Mouse (Mus musculus) mouse embryonic stem cell (cell line): ENCODE data around the gene Slc44a3.

ENCODE experiments used
- in situ Hi-C, 2 experiments: fragments of 300-500 bp; cut with MboI; formaldehyde crosslinking; loops; 1 replicate in 1 of 2; 3 replicates in 1 of 2; pipeline ENCODE4 v1.14.3; 2019 to 2020; ENCODE audit warnings: low sequenced_read_pairs in 2 of 2, low pct_unique_long_range_greater_than_20kb in 1 of 2, mixed read lengths in 1 of 2; ENCODE audit not compliant: unreplicated experiment in 1 of 2

Gene Slc44a3

GRCm38 (mm10) chr3:121480030-121480960 lies 51.9 kb downstream of the Slc44a3 start:
- in situ Hi-C loops = no loop called here

- in situ Hi-C loops = no loop called here
These were observed 57.5 kb downstream of the Slc44a3 start for GRCm38 (mm10) chr3:121474738-121475137.

GRCm38 (mm10) chr3:121471703-121472102 lies 60.5 kb downstream of the Slc44a3 start:
- in situ Hi-C loops = no loop called here

GRCm38 (mm10) chr3:121469185-121469975 lies 62.8 kb downstream of the Slc44a3 start:
- in situ Hi-C loops = no loop called here

- in situ Hi-C loops = no loop called here
These were observed 64.1 kb downstream of the Slc44a3 start for GRCm38 (mm10) chr3:121468136-121468535.

GRCm38 (mm10) chr3:121467094-121467552 lies 65.1 kb downstream of the Slc44a3 start:
- in situ Hi-C loops = no loop called here

DNA sequence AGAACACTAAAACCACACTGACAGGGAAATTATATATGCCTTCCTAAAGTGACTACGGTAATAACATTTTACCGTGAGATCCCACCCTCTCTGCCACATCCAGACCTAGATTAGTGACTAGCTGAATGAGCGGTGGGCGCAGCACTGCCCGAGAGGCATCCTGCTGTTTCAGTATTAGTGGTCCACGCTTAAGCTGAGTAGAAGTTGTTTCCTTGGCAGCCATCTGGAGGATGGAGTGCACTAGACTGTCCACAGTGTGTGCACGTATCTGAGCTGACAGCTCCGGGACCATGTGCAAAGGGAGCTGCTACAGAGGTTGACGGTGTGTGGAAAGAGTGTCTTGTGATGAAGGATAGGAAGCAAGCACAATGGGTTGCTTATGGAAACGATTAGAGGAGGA lies 66.4 kb downstream of the Slc44a3 start:
- in situ Hi-C loops = no loop called here

GRCm38 (mm10) chr3:121464733-121465305 lies 67.4 kb downstream of the Slc44a3 start:
- in situ Hi-C loops = no loop called here

DNA sequence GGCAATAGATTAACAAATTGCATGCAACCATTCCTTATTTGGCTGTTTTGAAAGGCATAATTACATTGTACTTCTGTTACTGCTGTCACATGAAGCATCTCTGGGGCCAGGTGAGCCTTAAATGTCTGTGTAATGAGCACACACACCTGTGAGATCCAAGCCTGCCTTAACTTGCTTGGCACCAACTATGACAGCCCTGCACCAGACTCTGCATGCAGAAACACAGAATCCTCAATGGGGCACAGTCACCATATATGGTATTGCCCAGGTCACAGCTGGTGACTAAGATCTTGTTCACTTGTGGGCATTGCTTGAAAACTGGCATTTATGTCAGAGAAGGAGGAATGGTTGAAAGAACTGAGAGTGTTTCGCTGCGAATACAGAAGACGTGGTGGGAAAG lies 69.4 kb downstream of the Slc44a3 start:
- in situ Hi-C loops = no loop called here

DNA sequence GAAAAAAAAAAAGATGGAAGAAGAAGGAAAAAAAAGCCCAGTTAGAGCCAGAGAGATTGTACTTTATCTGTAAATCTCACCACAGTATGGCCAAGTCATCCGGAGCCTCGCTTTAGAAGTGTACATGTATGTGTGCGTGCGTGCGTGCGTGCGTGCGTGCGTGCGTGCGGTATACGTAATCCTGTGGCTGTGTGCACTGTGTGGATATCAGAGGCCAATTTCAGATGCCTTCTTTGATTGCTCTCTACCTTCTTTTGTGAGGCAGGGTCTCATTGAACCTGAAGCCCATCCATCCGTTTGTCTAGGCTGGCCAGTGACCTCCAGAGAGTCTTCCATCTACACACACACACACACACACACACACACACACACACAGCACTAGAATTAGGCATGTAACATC lies 70.7 kb downstream of the Slc44a3 start:
- in situ Hi-C loops = no loop called here

GRCm38 (mm10) chr3:121460473-121461193 lies 71.6 kb downstream of the Slc44a3 start:
- in situ Hi-C loops = no loop called here

DNA sequence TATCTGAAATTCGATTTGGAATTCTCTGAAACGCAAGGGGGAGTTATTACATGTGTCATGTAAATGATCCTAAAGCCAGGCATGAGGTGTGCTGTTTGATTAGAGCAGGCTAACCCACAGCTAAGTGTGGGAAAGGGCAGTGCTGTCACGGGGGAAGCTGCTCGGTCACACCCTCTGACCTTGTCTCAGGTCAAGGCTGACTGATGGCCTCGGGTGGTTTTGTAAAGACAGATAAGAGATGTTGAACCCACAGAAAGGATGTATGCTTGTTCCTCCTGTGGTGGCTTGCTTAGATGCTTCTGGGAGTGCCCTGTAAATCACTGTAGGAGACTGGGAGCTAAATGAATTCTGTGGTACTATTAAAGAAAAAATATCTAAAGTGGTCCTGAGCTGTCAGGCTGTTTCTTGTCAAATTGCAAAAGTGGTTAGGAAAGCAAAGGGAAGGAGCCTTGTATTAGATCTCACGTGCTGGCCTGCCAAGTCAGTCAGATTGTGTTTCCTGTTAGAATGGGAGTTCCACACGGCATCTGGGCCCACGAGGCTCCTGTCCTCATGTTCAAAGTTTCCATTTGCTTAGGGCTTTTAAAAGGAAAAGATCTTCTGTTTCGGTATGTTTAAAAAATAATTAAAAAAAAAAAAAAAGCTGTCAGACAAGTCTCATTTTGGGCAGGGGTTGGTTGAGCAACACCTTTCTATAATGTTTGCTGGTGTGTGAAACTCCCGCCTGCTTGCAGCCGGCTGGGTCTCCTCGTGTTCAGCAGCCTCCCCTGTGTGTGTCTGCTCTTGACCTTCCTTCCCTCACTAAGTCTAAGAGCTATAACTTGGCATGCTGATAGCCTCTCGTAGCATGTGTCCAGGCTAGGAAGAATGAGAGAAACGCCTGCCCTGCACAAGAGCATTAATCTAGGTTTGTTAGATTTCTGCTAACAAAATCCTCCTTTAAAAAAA lies 73.4 kb downstream of the Slc44a3 start:
- in situ Hi-C loops = no loop called here

DNA sequence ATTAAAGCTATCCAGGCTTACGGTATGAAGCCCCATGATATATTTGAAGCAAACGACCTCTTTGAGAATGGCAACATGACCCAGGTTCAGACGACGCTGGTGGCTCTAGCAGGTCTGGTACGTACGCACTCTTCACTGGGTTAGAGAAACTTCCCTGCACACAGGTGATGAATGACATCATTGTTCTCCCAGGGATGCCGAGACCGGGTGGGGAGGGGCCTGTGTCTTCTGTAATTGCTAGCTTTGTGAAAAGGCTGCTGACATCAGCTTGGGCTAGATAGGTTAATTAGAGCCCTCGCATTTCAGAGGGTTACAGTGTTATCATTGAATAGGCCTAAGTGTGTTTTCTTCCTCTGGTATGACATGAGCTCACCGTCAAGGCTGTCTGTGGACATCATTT lies 80.8 kb downstream of the Slc44a3 start:
- in situ Hi-C loops = no loop called here

- in situ Hi-C loops = no loop called here
These were observed 82.7 kb downstream of the Slc44a3 start for GRCm38 (mm10) chr3:121449527-121449926.

DNA sequence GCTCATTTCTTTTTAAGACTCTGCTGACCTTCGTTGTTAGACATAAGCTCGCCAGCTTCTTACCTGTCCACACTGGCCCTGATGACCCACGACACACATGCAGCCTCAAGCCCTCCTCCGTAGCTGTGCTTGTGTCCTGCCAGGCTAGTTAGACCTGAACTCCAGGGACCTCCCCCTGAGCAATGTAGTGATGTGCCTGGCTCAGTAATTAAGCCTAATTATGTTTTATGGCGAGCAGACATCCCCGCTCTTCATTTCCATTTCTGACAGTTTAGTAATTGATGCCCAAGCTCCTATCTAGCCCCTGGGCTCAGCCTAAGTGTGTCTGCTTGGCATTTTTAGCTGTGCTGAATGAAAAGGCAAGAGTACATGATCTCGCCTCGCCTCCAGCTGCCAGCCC lies 83.6 kb downstream of the Slc44a3 start:
- in situ Hi-C loops = no loop called here

DNA sequence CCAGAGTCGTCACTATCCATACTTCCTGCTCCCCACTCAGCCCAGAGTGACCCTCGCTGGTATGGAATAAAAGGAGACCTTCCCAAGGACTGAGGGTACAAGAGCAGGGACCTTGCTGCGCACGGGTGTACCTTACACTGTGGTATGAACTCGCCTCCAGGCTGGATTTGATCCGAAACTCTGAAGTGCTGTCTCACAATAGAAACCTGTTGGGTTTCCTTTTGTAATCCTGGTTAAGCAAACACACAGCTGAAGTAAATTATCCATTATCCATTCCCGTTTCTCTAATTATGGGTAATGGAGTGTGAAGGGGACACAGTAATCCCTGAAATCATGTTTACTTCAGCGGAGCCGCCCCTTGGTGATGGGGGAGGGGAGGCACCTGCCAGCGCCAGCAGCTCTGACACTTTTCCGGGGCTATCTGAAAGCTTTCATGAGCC lies 84.2 kb downstream of the Slc44a3 start:
- in situ Hi-C loops = no loop called here

GRCm38 (mm10) chr3:121446454-121446853 lies 85.8 kb downstream of the Slc44a3 start:
- in situ Hi-C loops = no loop called here
